Mouse (Mus musculus) mouse embryonic stem cell (cell line): ENCODE results near the gene Grik2.
"Not testable (repeated sequence)": the region's sequence is repeated elsewhere in the genome, so short reads cannot be mapped to it uniquely, and the experiment has no call there.

Experiments
- in situ Hi-C, 2 experiments: fragments of 300-500 bp; cut with MboI; formaldehyde crosslinking; loops; 1 replicate in 1 of 2; 3 replicates in 1 of 2; pipeline ENCODE4 v1.14.3; 2019 to 2020; ENCODE audit warnings: low sequenced_read_pairs in 2 of 2, low pct_unique_long_range_greater_than_20kb in 1 of 2, mixed read lengths in 1 of 2; ENCODE audit not compliant: unreplicated experiment in 1 of 2

The Grik2 gene

DNA sequence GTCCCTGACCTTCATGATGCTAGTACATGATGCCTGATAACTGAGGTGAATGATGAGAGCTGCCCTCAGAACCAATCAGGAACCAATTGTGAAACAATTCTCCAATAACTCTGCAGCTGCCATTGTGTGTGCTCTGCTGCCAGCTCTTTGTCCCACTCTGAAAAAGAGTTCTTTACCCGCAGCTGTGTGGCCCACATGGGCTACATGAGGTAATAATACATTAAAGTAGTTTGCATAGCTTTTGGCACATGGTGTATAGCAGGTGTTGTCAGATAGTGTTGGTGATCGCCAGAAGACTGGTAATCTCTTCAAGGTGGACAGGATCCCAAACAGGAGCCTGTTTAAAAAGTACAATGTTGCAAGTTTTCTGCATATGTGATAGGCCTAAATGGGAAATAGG is 351.5 kb downstream of the Grik2 start:
- in situ Hi-C loops = no loop called here

DNA sequence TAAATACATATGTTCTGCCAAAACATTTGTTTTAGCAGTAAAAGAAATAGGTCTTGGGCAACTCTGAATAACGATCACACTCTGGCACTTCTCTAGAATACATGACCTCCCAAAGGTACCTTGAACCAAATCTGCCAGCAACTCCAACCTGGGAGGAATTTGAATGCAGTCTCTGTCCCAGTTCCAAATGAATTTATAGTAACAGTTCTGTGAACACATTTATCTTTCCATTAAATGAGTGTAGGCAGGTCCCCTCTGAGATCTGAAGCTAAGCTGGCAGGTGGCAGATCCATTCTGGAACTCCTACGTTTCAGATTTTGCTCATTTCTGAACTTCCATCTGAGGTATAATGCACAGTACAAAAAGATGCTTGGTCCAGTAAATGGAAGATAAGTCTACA is 352.3 kb downstream of the Grik2 start:
- in situ Hi-C loops = no loop called here

- in situ Hi-C loops = no loop called here
Observed at GRCm38 (mm10) chr10:49432825-49433224, 355.7 kb downstream of the Grik2 start.

DNA sequence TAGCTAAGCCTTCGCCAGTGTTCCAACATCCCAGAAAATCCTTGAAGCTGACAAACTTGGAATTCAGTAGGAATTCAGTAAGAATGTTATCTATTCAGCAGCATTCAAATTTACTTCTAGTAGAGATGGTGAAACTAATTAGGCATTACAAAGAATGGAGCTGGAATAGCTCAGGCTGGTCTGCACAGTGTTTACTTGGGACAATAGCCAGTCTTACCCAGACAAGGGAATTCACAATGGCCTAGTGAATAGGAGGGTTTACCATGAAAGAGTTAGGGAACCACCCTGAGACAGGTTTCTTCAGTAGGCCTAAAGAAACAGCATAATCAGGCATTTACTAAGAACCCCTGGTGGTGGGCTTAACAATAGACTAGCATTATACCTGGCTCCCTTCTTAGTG is 371.4 kb downstream of the Grik2 start:
- in situ Hi-C loops = not testable (repeated sequence)

GRCm38 (mm10) chr10:49382996-49383395 is 405.6 kb downstream of the Grik2 start:
- in situ Hi-C loops = no loop called here

- in situ Hi-C loops = no loop called here
Observed at GRCm38 (mm10) chr10:49381852-49382251, 406.7 kb downstream of the Grik2 start.

- in situ Hi-C loops = no loop called here
Observed at GRCm38 (mm10) chr10:49368601-49369000, 420.0 kb downstream of the Grik2 start.

DNA sequence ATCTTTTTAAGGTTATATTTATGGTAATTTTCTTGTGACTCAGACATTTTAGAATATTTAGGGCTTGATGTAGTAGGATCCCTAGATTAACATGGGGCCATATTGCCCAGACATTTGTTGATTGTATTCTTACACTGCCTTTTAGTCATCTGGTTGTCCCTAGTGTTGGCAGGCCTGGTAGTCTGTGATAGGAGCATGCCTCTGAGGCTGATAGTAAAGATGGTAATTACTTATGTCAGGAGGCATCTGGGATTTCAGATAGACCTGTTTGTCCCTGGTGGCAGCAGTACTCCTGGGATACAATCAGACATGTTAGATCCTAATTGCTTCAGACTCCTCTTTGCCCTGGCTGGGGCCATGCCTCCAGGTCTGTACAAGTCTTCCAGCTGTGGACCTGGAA is 423.3 kb downstream of the Grik2 start:
- in situ Hi-C loops = no loop called here

DNA sequence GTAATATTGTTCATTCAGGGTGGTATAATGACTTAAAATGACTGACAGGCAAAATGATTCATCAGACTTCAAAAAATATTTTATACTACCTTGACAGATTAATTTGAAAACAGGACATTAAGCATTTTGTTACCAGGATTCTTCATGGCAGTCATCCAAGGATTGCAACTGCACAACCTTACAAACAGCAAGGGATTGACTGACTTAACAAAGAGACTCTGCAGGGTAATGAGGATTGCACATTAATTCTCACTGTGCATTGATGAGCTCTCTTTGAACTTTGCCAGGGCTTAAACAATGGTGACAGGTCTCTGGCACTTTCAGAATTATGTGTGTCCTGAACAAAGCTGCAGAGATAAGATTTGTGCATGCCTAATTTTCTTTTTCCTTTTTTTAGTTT is 466.2 kb downstream of the Grik2 start:
- in situ Hi-C loops = no loop called here

GRCm38 (mm10) chr10:49319880-49320279 is 468.7 kb downstream of the Grik2 start:
- in situ Hi-C loops = no loop called here

DNA sequence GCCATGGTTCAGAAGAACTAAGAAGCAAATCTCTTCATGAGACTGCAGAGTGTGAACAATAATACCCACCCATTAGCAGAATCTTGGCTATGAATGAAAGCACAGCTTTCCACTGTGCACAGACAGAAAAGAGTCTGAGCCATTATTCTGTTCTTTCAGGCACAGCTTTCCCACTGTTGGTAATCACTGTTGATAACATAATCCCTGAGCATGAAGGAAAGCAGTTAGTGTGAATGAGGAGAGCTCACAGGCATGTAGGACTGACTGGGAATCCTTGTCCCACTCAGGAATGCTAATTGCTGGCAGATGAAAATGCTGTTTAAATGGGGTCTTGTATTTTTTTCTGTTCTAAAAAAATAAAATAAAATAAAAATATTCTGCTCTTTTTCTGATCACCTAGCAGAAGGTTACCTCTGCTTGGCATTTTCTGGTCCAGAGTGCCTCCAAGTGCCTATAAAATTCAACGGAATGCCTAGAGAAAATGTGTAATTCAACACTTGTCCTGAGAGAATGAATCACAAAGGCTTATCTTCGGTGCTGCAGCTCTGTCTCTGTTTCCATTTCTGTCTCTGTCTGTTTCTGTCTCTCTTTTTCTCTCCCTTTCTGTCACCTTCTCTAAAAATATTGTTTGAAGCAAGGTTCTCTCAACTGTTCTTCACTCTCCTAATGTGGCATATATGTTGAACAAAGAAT is 532.2 kb downstream of the Grik2 start:
- in situ Hi-C loops = no loop called here

DNA sequence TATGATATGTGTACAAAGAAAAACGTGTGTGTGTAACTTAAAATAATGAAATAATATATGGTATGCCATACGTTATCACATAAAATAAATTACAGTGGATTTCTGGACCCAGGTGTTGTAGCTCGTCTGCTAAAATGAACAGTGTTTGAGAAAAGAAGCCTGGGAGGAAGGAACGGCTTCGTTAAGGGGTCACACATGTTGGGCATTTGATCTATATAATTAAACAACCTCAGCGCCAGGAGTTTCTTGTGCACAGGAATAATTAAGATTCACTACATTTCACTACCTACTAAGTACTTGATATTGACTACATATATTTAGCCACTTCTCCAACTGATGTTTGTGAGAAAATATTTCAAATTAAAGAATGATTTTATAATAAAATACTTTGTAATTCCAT is 551.2 kb downstream of the Grik2 start:
- in situ Hi-C loops = not testable (repeated sequence)

- in situ Hi-C loops = not testable (repeated sequence)
Observed at GRCm38 (mm10) chr10:49236844-49237243, 551.7 kb downstream of the Grik2 start.

GRCm38 (mm10) chr10:49220096-49220495 is 568.5 kb downstream of the Grik2 start:
- in situ Hi-C loops = no loop called here

- in situ Hi-C loops = no loop called here
Observed at GRCm38 (mm10) chr10:49219631-49220030, 568.9 kb downstream of the Grik2 start.

DNA sequence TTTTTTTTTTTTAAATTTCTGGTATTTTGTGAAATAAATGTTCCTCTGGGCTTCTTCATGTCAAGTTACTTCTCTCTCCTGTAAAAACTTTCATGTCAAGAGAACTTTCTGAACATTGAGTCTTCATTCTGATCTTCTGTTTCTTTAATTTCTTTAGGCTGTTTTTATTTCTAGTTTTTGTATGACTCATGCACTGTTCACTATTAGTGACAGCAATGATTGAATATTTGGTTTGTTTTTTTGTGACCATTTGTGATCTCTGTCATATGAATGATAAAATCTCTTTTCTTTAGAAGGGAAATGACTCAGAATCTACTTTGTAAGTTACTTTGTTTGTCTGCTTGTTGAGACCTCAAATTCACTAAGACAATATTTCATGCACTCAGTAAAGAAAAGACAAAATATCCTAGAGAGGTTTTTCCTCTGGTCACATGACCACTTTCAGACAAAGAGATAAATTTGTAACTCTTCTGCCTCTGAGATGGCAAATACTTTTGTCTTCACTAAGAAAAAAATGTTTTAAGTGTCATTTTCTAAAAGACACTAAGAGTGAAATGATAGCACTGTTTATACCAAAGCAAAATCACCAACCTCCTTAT is 596.7 kb downstream of the Grik2 start:
- in situ Hi-C loops = no loop called here

DNA sequence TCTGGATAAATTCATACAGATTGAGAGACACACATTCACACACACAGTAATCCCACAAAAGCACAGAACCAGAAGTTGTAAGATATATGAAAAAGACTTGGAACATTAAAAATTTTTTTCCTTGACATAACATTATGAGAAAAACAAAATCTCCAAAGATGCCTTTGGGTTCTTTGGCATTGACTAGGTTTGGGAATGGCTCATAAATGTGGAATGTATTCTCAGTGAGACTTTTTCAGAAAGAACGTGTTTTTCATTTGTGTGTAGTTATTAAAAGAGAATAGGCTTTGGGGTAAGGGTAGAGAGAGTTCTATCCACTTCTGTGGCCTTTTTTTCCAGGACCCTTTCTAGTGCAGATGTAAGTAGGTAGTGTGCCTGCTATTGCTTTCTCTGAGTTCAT is 597.3 kb downstream of the Grik2 start:
- in situ Hi-C loops = no loop called here

GRCm38 (mm10) chr10:49154134-49154533 is 634.4 kb downstream of the Grik2 start:
- in situ Hi-C loops = no loop called here

DNA sequence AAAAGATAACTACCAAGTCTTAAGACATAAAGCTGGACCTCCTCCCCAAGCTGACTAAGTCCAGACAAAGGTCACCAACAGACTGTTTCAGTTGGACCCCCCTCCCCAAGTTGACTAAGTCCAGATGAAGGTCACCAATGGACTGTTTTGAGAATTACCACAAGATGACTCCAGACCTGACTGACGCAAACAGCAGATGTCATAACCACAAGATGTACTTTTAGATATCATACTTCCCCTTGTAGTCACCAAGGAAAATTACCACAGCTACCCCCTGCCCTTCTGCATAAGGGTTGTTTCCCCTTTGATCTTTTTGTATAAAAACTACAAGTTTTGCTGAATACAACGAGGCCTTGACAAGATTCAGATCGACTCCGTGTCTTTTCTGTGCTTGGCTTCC is 637.1 kb downstream of the Grik2 start:
- in situ Hi-C loops = not testable (repeated sequence)

DNA sequence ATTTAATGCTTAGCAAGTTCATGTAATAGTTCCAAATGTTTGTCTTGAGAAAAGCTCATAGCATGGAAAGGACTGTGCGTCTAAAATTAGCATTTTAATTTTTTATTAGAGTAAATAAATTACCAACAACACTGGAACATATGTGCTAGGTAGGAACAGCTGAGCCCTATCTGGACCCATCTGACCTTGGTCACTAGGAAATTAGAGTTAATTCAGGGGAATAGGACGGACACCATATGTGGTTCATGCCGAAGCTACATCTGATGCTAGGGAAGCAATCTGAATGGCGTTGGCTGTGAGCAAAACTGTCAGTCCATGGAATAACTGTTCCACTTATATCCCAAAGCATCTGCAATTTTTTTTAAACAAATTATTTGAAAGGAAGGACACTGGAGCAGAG is 638.9 kb downstream of the Grik2 start:
- in situ Hi-C loops = no loop called here
